Mouse (Mus musculus) heart, adult 2 months (tissue): ENCODE results near the gene Smurf1. TPM values are rescaled to one million over a fixed set of nuclear protein-coding genes. Genes with fewer than 3 reads are reported as not detected.

Source experiments
- DNase-seq, 2 experiments: peaks; one replicate each; pipeline ENCODE4 v3.0.0; 2021
- H3K27ac ChIP-seq: fragments of 200-600 bp; 2 replicates; pipeline ENCODE4 v1.8.1; 2022
- H3K27me3 ChIP-seq: fragments of 200-500 bp; 2 replicates; pipeline ENCODE4 v1.6.1; 2012; ENCODE audit warnings: mild to moderate bottlenecking, low read length, inconsistent platforms, mixed read lengths; ENCODE audit not compliant: control insufficient read depth, insufficient read depth
- H3K36me3 ChIP-seq: fragments of 200-500 bp; 2 replicates; pipeline ENCODE4 v1.6.1; 2012; ENCODE audit warnings: low read length, inconsistent platforms; ENCODE audit not compliant: control insufficient read depth, insufficient read depth
- H3K4me1 ChIP-seq: fragments of 200-500 bp; 2 replicates; pipeline ENCODE4 v1.6.1; 2011; ENCODE audit warnings: low read length; ENCODE audit not compliant: control insufficient read depth, insufficient read depth
- H3K4me3 ChIP-seq: fragments of 200-600 bp; 2 replicates; pipeline ENCODE4 v1.8.1; 2022
- H3K79me2 ChIP-seq: fragments of 200-500 bp; replicated peaks from 2 replicates; pipeline ENCODE4 v1.6.1; 2012; ENCODE audit warnings: mild to moderate bottlenecking, inconsistent platforms, low read length, moderate library complexity, mixed read lengths; ENCODE audit not compliant: control insufficient read depth, insufficient read depth
- H3K9ac ChIP-seq: fragments of 200-500 bp; 2 replicates; pipeline ENCODE4 v1.6.1; 2012; ENCODE audit warnings: low read depth, mild to moderate bottlenecking, control low read depth, inconsistent platforms, low read length, mixed read lengths
- CTCF ChIP-seq: fragments of 200-600 bp; IDR thresholded peaks from 2 replicates; pipeline ENCODE4 v1.8.1; 2022; ENCODE audit warnings: antibody characterized with exemption, mild to moderate bottlenecking, moderate library complexity
- EP300 ChIP-seq: fragments of 200-500 bp; IDR thresholded peaks from 2 replicates; pipeline ENCODE4 v1.6.1; 2011; ENCODE audit warnings: low read depth, low read length, control low read depth; ENCODE audit not compliant: insufficient read depth
- POLR2A ChIP-seq: fragments of 200-500 bp; IDR thresholded peaks from 2 replicates; pipeline ENCODE4 v1.6.1; 2011; ENCODE audit warnings: mild to moderate bottlenecking, low read depth, low read length, control low read depth; ENCODE audit not compliant: insufficient read depth
- WGBS: fragments of 180-500 bp; shearing (Covaris S2); methylation state at CpG from one replicate; pipeline ENCODE4 v1.1.7; 2018; 5-methylcytosine and 5-hydroxymethylcytosine counted together
- intact Hi-C: fragments of 180-260 bp; cut with DNase I; formaldehyde crosslinking; loops from one replicate; pipeline ENCODE4 v1.15.1; 2025
- polyA plus RNA-seq: library from polyadenylated mRNA; depleted of rRNA; stranded (reverse); fragments of >200 nt; gene quantifications from 2 replicates; pipeline ENCODE4 v1.2.3, GENCODE M21; 2012
- total RNA-seq, 2 experiments: library from RNA; stranded (reverse); gene quantifications; 2 replicates each; pipeline ENCODE4 v1.2.3; 2021

The Smurf1 gene
- total and polyA plus RNA-seq, 3 experiments: 23.1 to 27.0 (median 26.6) TPM

DNA sequence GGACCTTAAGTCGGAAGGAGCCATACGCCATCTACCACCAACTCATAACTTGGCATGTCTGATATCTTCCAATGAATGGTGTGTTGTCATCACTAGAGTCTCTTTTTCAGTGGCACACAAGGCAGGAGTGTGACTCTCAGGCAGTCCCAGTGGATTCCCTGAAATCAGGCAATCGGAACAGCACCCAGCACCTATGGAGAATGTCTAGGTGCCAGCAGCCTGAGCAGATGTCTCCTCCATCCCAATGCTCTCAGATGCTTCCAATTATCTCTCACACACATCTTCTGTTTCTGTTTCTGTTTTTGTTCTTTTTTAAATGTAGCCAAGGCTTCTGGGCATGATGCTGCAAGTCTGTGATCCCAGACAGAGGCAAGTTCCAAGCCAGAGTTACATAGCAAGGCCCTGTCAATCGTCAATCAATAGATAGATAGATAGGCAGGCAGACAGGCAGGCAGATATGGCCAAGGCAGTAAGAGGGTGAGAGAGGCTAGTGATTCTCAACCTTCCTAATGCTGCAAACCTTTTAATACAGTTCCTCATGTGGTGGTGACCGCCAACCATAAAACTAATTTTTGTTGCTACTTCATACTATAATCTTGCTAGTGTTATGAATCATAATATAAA lies 15.1 kb downstream of the Smurf1 start:
- intact Hi-C loops: no loop called here
- H3K9ac ChIP-seq: no peak overlapping the region
- no peak overlapping the region for H3K4me3 ChIP-seq
- peaks cover 12% of the 10 kb centered on the region for H3K79me2 ChIP-seq
- peaks cover 27% of the 10 kb centered on the region for H3K4me1 ChIP-seq
- no peaks in the 10 kb centered on the region for H3K27me3 ChIP-seq
- TF ChIP-seq POLR2A (no peak), CTCF (no peak)
- H3K27ac ChIP-seq: no peak overlapping the region
- WGBS: 93% methylated on average over 5 of the region's 5 CpGs
- no peaks in the 10 kb centered on the region; the same call in 1 of the 2 replicates for H3K36me3 ChIP-seq
- DNase-seq: no peak

DNA sequence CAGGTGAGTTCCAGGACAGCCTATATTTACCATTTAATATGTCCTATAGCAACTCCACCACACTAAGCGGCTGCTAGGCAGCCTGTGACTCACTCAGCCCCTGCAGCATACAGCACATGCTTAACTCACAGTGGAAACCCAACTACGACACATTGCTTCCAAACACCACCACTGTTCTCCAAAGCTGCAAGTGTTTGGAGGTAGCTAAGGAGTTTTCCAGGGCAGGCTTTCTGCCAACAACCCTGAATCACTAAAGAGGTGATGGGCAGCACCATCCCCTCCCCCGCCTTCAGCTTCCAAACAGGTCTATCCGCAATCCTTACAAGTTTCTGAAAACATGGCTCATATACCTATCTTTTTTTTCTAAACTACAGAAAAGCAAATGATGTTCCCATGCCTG lies 15.8 kb downstream of the Smurf1 start:
- no peaks in the 10 kb centered on the region; the same call in 1 of the 2 replicates for H3K36me3 ChIP-seq
- no peak overlapping the region for H3K27ac ChIP-seq
- intact Hi-C loops: loop anchor here (2.0 kb wide), 1 partner anchor 15 kb away; the partner anchor contains the start of gene Smurf1
- H3K9ac ChIP-seq: no peak overlapping the region
- peaks cover 34% of the 10 kb centered on the region for H3K4me1 ChIP-seq
- no peak for DNase-seq
- peaks cover 12% of the 10 kb centered on the region for H3K79me2 ChIP-seq
- 82% methylated on average over 4 of the region's 4 CpGs for WGBS
- no peak overlapping the region for H3K4me3 ChIP-seq
- no peak for TF ChIP-seq EP300
- no peak for TF ChIP-seq POLR2A
- TF ChIP-seq CTCF: no peak
- H3K27me3 ChIP-seq: no peaks in the 10 kb centered on the region

DNA sequence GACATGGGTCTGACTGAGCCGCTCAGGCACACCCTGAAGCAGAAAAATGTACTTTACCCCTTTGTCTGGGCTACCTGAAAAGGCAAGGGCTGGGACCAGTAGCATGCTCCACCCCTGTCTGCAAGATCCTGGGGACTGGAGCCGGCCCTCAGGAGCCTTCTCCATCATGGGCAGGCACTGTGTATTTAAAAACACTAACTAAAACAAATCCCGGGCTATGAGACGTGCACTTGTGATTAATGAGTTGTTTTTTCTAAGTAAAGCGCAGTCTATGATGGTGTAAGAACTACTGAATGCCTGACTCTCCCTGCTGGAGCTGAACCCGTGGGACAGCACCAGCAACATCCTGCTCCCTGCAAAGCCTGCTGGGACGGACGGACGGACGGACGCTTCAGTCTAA lies 17.2 kb downstream of the Smurf1 start:
- Histone ChIP-seq H3K79me2 (peaks cover 7% of the 10 kb centered on the region), H3K4me1 (peaks cover 35% of the 10 kb centered on the region), H3K27me3 (no peaks in the 10 kb centered on the region), H3K36me3 (no peaks in the 10 kb centered on the region; the same call in 1 of the 2 replicates), H3K4me3 (no peak overlapping the region), H3K9ac (no peak overlapping the region), H3K27ac (no peak overlapping the region)
- no peak for DNase-seq
- WGBS: 61% methylated on average over 11 of the region's 11 CpGs
- TF ChIP-seq POLR2A (no peak), CTCF (no peak), EP300 (no peak)
- intact Hi-C loops: loop anchor here (2.0 kb wide), 1 partner anchor 16 kb away; the partner anchor contains the start of gene Smurf1

DNA sequence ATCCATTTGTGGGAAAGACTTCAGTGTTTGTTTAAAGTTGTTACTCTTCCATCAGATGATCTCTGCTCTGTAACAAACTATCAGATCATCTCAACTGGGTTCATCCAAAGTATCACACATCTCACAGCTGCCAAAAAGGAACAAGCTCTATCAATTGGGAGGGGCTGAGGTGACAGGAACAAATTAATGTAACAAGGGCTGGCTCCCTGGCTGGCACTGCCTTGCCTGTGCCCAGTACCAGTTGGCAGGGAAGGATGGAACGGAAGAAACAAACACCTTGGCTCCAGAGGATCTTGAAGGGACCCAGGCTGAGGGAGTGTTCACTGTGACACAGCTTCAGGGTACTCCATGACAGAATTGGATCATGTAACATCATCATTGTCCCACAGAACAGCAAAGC lies 17.6 kb downstream of the Smurf1 start:
- Histone ChIP-seq H3K4me3 (no peak overlapping the region), H3K79me2 (peaks cover 10% of the 10 kb centered on the region), H3K36me3 (no peaks in the 10 kb centered on the region; the same call in 1 of the 2 replicates), H3K27me3 (no peaks in the 10 kb centered on the region), H3K4me1 (peaks cover 34% of the 10 kb centered on the region), H3K9ac (no peak overlapping the region), H3K27ac (no peak overlapping the region)
- DNase-seq: no peak
- intact Hi-C loops: loop anchor here (2.0 kb wide), 1 partner anchor 17 kb away; the partner anchor contains the start of gene Smurf1
- 36% methylated on average over 1 of the region's 1 CpGs for WGBS
- TF ChIP-seq CTCF: no peak

DNA sequence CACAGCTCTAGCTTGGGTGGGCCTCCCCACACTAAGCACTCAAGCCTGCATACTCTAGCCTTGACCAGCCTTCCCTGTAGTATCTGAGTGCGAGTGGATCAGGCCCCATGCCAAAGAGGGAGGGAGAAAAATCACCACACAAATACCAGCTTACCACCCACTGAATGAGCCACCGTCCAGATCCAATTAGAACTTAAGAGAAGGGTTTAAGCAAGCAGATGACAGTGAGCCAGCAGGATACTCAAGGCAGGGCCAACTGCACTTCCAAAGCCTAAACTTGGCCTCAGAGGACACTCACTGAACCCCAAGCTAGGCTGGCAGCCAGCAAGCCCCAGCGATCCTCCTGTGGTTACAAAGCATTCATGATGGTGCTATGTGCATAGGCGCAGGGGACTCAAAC lies 19.6 kb downstream of the Smurf1 start:
- peak; percentile 27 to 36 for DNase-seq
- intact Hi-C loops: no loop called here

DNA sequence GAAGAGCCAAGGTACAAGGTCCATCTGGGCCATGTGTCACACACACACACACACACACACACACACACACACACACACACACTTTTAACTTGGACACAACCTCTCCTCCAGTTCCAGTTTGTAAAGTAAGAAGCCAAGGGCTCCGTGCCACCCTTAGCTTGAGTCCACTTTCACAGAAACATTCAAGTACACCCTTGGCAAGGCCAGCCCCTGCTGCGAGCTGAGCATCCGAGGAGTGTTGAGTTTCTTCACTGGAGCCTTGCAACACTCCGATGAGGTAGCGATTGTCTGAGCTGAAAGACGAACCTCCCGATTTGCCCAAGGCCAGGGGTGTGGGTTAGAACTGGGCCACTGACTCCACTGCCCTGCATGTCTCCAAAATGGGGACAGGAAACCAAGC lies 20.7 kb downstream of the Smurf1 start:
- intact Hi-C loops: no loop called here
- Histone ChIP-seq H3K27me3 (no peaks in the 10 kb centered on the region), H3K27ac (no peak overlapping the region), H3K36me3 (no peaks in the 10 kb centered on the region; the same call in 1 of the 2 replicates), H3K9ac (no peak overlapping the region), H3K79me2 (peaks cover 7% of the 10 kb centered on the region), H3K4me3 (no peak overlapping the region), H3K4me1 (peaks cover 35% of the 10 kb centered on the region)
- WGBS: 75% methylated on average over 7 of the region's 7 CpGs
- peak in 1 of 2 experiments; percentile 30 for DNase-seq
- TF ChIP-seq POLR2A (no peak), CTCF (no peak), EP300 (no peak)

More for the DNA sequence above, 19.6 kb downstream of the Smurf1 start:
- 33% methylated on average over 4 of the region's 4 CpGs for WGBS
- TF ChIP-seq POLR2A (no peak), CTCF (no peak), EP300 (no peak)
- H3K4me3 ChIP-seq: no peak overlapping the region
- peaks cover 11% of the 10 kb centered on the region for H3K79me2 ChIP-seq
- H3K27me3 ChIP-seq: no peaks in the 10 kb centered on the region
- H3K36me3 ChIP-seq: no peaks in the 10 kb centered on the region; the same call in 1 of the 2 replicates
- no peak overlapping the region for H3K27ac ChIP-seq
- peaks cover 36% of the 10 kb centered on the region for H3K4me1 ChIP-seq
- no peak overlapping the region for H3K9ac ChIP-seq
